Mouse (Mus musculus) c-Kit-positive CD71-negative TER-119-negative erythroid progenitor cells, embryonic 14.5 days (primary cell): ENCODE data around the gene Aif1l.
"Not testable (repeated sequence)": the region's sequence is repeated elsewhere in the genome, so short reads cannot be mapped to it uniquely, and the experiment has no call there.

ENCODE experiments used
- DNase-seq: peaks from one replicate; pipeline ENCODE4 v3.0.0-alpha.2; 2013; ENCODE audit warnings: low read depth

Aif1l gene

DNA sequence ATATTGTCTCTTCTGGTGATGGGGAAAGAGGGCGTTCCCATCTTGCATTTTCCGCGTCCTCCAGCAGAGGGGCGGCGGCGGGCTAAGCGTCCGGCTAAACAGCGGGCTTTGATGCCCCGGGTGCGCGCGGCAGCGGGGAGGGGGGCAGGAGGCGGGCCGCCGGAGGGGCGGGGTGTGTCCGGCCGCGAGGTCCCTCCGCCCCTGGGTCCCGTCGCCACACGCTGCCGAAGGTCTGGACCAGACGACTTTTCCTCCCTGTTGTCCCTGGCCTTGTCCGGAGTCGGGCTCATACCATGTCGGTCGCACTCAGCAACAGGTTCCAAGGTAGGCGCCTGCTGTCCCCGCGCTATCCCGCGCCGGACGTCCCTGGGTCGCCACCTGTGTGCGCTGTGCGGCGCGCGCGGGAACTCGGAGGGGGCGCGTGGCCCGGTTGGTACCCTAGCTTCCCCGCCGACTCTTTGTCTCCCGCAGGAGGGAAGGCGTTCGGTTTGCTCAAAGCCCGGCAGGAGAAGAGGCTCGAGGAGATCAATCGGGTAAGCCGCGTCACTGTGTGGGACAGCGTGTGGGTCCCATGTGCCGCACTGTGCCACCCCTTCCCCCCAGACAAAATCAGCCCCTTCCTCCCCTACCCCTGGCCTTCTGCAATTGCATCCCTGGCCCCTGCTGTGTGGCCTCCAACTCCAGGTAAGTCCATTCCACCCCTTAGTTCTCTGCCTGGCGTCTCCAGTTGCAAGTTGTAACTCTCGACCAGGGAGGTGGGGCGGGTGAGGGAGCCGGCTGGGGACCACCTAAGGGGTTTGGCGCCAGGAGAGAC is at the start of gene Aif1l:
TSS of gene Aif1l (plus strand) at position 82 of the 814 bp plus-strand sequence.
- peak; percentile 44 for DNase-seq

DNA sequence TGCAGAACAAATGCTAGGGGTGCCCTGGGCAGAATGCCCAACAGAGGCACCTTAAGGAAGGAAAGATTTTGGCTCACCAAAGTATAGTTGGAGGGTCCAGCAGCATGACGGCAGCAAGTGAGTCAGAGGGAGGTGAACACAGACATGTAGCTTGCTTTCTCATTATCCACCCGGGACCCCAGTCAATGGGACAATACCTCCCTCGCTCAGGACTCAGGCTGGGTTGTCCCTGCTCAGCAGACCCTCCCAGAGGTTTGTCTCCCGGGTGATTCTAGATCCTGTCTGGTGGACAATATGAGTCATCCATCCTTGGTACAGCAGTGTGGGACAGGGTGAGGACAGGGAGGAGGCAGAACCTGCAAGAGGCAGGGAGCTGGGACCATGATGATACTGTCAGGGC is 49.0 kb upstream of the Aif1l start:
- no peak for DNase-seq

DNA sequence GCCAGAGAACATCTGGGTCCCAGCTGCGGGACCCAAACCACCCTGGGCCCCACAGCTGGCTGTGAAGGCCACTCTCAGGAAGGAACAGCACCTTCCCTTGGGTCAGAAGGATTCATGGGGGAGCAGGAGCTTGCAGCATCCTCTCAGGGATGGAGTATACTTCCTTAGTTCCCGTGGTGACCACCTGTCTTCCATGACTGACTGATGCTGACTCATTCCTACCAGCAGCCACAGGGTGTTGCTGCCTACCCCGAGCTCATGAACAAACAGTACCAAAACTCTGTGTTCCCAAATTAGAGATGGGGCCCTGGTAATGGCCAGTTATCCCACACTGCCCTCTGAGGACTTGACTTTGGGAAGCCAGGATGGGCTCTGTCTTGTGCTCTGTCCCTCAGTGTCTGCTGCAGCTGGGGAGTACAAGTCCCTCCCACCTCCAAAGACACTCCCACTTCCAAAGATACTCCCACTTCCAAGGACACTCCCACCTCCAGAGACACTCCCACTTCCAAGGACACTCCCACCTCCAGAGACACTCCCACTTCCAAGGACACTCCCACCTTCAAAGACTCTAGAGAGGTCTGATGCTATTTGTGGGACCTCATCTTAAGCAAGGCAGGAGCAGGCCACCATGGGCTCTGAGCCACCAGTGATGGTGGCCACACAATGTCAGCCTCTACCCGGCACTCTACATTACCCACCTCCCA is 48.1 kb upstream of the Aif1l start:
- DNase-seq, result no peak

DNA sequence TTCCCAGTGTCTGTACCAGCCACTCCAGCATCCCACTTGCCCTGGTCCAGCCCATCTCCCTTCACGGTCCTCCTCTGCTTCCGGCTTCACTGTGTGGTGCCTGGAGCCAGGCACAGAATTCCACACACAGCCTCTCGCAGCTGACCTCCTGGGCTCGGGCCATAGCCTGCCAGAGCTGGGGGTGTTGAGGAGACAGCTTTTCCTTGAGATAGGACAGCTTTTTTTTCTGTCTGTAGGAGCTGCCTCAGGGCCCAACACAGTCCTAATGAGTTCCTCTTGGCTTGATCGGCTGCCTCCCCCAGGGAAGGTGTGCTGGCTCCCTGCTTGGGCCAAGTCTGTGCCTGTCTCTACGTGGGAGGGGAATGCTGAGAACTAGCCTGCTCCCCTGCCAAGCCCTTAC is 45.9 kb upstream of the Aif1l start:
- DNase-seq, result no peak

DNA sequence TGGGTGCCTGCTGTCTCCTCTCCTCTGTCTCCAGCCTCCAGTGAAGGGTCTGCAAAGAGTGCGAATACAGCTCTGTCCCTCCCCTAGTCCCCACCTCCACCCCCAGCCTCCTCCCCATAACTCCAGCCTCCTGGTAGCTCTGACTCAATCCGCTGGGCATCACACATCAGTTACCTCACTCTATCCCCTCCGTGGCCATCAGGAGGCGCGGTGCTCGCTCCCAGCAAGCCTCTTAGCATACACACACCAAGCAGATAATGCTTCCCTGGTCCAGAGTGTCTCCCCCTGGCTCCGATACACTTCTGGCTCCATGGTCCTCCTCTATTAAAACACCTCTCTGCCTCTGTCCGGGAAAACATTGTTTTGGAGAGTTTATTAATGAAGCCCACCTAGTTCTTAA is 45.3 kb upstream of the Aif1l start:
- DNase-seq, result no peak

DNA sequence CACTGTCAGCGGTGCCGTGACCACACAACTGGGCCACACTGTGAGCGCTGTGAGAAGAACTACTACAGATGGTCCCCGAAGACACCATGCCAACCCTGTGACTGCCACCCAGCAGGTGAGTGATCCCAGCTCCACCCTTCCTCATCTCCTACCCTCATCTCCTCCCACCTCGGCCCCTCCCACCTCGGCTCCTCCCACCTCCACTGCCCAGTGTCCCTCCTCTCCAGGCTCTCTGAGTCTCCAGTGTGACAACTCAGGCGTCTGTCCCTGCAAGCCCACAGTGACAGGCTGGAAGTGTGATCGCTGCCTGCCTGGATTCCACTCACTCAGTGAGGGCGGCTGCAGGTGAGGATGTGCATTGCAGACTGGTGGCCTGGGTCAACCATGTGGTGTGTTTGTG is 44.3 kb upstream of the Aif1l start:
- no peak for DNase-seq

DNA sequence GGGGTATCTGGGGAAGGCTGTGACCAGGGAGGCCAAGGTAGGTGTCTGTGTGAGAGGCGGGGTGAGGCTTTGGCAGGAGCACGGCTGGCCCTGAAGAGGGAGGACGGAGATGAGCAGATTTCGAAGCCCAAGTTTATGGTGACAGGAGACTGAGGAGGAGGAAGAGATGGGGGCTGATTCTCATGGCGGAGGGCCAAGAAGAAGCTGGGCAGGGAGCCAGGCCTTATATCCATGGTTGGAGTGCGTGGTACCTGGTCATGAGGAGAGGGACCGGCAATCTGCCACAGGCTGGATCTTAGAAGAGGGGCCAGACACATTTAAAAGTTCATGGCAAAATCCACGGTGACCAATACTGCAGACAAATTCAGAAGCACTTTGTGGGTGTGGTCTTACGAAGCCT is 43.5 kb upstream of the Aif1l start:
- DNase-seq, result no peak

DNA sequence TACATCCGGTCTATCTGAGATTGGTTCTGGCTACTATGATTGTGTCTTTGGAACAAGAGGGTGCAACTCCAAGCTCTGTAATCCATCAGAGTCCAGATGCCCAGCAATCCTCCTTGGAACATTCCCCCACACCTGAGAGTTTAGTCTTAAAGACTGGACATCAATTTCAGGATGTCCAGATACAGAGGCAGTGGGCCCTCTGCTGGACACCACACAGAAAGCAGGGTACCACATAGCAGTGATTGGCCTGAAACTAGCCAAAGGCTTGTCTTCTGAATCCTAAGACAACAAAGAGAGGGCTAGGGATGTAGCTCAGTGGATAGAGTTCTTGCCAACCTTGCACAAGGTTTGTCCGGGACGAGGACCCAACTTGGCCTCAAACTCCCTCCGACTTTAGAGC is 37.4 kb upstream of the Aif1l start:
- no peak for DNase-seq

DNA sequence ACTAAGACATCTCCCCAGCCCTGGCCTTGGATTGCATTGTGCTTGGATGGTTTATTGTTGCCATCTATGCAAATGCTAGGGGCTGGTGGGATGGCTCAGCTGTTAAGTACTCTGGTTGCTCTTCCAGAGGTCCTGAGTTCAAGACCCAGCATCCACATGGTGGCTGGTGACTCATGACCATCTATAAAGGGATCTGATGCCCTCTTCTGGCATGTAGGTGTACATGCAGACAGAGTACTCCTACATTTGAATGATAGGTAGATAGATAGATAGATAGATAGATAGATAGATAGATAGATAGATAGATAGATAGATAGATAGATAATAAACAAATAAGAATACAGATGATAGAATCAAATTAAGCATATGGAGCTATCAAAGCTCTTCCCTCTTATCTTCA is 35.7 kb upstream of the Aif1l start:
- DNase-seq, result not testable (repeated sequence)

DNA sequence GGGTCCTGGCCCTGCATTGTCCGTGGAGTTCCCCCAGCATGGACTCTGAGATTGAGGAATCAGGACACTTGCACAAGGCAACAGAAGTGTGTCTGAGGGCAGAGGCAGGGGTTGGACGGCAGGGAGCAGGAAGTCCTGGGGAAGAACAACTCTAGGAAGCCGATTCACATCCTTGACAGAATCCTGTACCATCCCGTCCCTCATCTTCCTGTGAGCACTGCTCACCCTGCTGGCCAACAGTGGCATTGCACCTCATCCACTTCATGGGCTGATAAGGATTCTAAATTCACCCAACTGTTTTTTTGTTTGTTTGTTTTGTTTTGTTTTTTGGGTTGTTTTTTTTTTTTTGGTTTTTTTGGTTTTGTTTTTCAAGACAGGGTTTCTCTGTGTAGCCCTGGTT is 34.8 kb upstream of the Aif1l start:
- DNase-seq, result peak; percentile 66

DNA sequence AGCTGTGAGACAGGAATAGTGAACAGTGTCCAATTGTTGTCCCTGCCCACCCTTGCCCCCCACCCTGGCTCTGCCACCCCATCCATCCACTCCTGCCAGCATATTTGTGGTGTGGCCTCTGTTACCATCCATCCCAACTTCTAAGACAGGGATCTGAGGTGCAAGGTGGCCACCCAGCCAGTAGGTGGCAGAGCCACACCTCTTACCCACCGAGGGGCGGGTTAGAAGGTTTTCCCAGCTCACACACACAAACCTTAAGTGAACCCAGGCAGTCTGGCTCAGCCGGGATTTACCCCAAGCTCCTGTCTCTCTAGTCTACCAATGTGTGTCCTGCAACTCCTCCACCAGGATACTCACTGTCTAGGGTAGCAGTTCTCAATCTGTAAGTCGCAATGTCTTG is 32.3 kb upstream of the Aif1l start:
- no peak for DNase-seq

DNA sequence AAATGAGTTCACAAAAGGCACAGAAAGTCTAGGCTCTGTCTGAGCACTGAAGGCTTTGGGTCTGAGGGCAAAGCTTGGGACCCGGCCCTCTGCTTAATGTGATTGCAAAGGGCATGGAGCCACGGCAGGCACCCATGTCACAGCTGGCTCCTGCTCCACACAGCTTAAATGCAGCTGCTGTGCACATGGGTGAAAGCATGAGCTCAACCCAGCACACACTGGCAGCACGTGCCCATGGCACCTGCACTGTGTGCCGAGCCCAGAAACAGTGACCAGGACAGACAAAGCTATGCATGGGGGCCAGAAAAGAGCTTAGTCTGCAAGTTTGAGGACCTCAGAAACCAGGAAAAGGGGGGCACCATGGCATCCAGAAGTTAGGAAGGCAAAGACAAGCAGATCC is 26.3 kb upstream of the Aif1l start:
- DNase-seq, result no peak

DNA sequence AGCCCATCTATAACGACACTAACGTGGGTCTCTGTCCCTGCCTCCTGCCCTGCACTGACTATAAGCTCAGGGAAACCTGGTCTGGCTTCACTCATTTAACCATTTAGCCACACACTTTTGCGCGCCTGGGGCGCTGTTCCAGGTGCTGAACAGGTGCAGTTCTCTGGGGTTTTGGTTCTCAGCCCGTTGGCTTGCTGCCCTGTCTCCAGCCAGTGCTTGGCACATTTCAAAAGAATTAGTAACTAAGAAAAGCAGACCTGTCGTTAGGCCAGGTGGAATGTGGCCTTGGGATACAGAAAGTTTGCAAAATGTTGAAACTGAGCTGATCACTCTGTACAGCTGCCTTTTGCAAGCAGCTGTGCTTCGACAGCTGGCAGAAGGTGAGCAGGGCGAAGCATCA is 25.1 kb upstream of the Aif1l start:
- DNase-seq, result no peak

DNA sequence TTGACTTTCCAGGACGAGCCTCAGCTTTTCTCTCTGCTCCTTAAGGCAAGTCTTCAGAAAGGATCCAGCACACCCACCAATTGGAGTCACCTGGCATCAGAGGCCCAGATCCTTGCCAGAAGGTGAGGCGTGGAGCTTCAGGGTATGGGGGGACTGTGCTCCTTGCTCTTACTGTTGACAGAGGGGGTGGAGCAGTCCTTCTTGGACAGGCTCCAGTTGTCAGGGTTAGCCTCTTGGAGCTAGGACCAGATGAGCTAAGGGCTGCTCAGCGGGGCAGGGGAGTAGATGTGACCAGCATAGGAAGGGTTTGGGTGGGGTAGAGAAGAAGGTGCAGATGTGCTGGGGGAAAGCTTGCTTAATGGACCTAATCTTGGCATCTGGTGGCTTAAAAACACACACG is 24.0 kb upstream of the Aif1l start:
- DNase-seq, result no peak

DNA sequence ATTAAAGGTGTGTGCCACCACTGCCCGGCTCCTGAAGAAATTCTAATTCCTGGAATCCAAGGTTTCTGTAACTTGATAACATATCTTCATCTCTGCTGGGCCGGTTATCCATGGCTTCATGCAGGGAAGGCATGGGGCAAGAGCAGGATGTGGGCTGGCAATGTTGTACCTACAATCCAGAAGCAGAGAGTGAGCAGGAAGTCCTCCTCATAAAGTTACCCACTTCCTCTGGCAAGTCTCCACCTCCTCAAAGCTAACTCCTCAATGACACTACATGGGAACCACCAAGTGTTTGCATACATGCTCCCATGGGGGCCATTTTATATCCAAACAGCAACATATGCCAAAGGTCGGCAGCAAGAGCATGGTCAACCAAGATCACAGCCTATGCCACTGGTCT is 20.3 kb upstream of the Aif1l start:
- DNase-seq, result no peak

DNA sequence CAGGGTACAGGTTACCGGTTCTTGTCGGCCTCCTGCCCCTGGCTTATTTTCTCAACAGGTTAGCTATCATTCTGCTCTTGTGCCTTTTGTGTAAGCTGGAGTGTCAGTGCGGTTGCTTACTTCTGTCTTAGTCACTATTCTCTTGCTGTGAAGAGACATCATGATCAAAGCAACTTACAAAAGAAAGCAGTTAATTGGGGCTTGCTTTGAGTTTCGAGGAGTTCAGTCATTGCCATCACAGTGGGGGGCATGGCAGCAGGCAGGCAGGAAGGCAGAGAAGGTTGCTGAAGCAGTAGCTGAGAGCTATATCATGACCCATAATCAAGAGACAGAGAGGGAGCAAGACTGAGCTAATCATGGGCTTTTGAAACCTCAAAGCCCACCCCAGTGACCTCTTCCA is 15.4 kb upstream of the Aif1l start:
- no peak for DNase-seq

DNA sequence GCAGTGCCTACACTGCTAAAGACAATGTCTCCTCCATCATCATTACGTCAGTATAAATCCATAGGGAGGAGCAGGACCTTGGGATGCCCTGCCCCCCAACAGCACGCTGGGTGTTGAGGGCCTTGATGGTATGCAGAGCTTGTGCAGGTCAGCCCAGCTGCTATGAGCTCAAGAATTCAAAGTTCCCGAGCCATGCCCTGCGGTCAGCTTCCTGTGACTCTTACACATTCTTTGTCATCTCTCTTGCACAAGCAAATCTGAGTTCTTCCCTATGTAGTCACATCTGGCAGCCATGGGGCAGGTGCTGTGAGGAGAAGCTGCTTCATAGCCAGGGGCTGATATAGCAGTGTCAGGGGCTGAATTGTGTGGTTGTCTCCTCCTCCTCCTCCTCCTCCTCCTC is 14.9 kb upstream of the Aif1l start:
- no peak for DNase-seq

DNA sequence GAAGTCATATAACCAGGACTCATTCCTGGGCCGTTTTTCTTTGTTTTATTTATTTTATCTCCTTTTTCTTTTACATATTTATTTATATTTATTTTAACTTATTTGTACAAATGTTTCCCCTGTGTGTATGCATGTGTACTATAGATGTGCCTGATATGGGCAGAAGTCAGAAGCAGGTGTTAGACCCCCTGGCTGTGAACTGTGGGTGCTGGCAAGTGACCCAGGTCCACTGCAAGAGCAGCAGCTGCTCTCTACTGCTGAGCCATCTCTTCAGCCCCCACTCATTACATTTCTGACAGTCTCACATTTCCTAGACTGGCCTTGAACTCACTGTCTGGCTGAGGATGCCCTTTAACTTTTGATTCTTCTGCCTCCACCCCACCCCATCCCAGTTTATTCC is 11.6 kb upstream of the Aif1l start:
- no peak for DNase-seq

DNA sequence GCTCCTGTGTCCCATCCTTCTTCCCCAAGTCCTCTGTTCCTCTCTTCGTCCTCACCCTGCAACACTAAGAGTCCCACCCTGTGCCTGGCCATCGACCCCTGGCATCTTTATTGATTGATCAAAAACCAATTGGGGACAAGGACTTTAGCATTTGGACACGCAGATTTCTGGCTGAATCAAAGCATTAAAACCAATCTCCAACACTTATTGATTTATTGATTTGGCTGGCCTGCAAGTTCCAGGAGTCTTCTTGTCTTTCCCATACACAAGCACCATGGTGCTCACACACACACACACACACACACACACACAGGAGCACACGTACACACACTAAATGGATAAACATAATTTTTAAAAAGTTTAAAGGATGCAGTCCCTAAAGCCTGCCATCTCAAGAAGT is 6.9 kb upstream of the Aif1l start:
- no peak for DNase-seq

DNA sequence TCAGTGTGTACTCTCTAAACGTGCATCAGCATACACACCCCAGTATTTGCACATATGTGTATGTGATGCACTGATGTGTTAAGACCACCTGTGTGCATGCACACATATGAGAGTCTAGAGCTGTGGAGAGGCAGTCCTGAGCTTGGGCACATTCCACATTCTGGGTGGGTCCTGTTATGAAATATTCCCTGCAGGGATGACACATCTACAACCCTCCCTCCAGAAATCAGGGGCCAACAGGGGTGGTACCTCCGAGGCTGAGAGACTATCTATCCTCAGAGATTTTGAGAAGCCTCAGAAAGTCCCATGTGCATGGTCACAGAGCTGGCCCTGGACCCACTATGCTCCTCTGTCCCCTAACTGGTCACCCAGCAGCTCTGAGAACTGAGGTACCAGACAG is 4.4 kb upstream of the Aif1l start:
- DNase-seq, result no peak

DNA sequence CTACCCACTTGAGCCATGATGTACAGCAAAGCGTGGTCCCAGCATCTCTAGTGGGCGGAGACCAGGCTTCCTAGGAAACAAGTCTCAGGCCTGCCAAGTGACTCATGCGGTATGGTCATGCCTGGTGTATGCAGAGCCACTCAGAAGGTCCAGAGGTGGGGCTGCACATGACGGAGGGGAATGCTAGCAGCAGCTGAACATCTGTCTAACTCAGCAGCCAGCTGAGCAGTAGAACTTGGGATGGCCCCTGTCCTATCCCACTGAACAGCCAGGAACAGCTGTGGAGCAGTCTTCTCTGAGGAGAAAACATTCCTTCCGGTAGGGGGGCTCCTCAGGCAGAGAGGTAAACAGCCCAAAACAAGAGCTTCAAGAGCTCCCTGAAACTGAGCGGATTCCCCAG is 1.5 kb upstream of the Aif1l start:
- DNase-seq, result no peak

DNA sequence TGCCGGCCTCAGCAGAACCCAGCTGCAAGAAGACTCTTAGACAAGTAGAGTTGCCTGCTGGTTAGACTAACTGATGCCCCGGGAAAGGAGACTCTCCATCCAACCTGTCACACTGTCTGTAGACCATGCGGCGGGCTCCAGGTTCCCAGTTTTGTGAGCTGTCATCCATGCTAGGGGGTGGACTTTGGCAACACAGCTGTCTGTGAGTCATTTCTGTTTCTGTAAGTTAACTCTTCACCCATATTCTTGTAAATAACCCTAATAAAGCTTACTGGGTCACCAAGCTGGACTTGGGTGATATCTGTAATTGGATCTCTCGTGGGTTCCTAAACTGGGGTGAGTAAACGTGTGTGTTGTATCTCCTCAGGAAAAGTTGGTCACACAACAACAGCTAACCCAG is 1.1 kb upstream of the Aif1l start:
- DNase-seq, result no peak

DNA sequence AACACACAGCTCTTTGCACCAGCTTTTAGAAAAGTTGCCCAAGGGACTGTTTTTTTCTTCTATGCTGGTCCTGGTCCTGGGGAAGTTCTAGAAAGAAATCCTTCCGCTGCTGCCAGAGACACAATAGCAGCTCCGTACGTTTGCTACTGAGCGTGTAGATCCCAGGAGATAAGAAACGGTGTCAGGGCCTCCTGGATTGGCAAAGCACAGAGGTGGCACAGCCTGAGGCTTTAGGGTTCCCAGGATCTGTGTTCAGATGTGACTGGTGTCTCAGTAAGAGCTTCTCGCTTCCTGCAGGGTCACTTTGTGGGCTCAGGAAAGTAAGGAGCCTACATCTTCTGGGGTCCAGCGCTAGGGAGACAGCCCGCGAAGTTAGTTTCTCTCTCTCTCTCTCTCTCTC is 1.0 kb downstream of the Aif1l start:
- no peak for DNase-seq

DNA sequence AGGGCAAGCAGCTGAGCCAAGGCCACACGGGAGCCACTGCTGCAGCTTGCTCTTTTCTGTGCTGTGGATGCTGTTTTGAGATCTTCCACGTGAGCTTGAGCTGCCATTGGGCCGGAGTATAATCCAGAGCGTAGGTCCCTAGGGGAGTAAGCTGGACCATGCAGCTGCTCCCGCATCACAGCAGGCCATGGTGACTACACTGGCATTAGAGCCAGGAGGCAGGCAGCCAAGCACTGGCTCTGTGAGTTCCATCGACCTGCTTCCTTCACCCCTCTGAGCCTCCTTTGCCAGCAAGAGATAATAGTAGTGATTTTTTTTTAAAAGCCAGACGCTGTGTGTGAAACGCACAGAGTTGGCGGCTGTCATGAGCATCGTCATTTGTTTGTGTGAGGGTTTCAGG is 2.3 kb downstream of the Aif1l start:
- no peak for DNase-seq
